Mouse (Mus musculus) natural killer cell, adult 2 months (primary cell): ENCODE measurements around the gene Schip1.

Experiments used
- DNase-seq, 2 experiments: peaks; one replicate each; pipeline ENCODE4 v3.0.0; 2022; ENCODE audit warnings: low spot score in 2 of 2

The Schip1 gene

GRCm38 (mm10) chr3:68662386-68662785 lies 597.8 kb downstream of the Schip1 start:
- DNase-seq = no peak

- DNase-seq = no peak
Measured at GRCm38 (mm10) chr3:68664337-68664736, 599.7 kb downstream of the Schip1 start.

GRCm38 (mm10) chr3:68666377-68666776 lies 601.8 kb downstream of the Schip1 start:
- DNase-seq = no peak

- DNase-seq = no peak
Measured at GRCm38 (mm10) chr3:68667852-68668251, 603.2 kb downstream of the Schip1 start.

GRCm38 (mm10) chr3:68669418-68669974 lies 604.9 kb downstream of the Schip1 start:
- DNase-seq = no peak

GRCm38 (mm10) chr3:68674721-68675120 lies 610.1 kb downstream of the Schip1 start:
- DNase-seq = no peak

- DNase-seq = no peak
Measured at GRCm38 (mm10) chr3:68675216-68675835, 610.7 kb downstream of the Schip1 start.
